Mouse (Mus musculus) E14TG2a.4 (cell line): ENCODE data around the gene Pip4p1.
"Not testable (repeated sequence)": the region's sequence is repeated elsewhere in the genome, so short reads cannot be mapped to it uniquely, and the experiment has no call there.

Experiments used
- CTCF ChIP-seq: conservative IDR thresholded peaks from 2 replicates; pipeline ENCODE4 v1.5.1; 2014; ENCODE audit warnings: low read length
- NANOG ChIP-seq: IDR thresholded peaks from 2 replicates; pipeline ENCODE4 v1.6.1; 2014; ENCODE audit warnings: borderline replicate concordance, low read length, mixed read lengths
- POU5F1 ChIP-seq: IDR thresholded peaks from 2 replicates; pipeline ENCODE4 v1.6.1; 2014; ENCODE audit warnings: low read length, borderline replicate concordance

GRCm38 (mm10) chr14:50945526-50945925 lies 14.9 kb upstream of the Pip4p1 start:
- TF ChIP-seq CTCF, POU5F1, NANOG: not testable (repeated sequence)
